Mouse (Mus musculus): ENCODE results near the gene Sypl2. TPM values are rescaled to one million over a fixed set of nuclear protein-coding genes. Genes with fewer than 3 reads are reported as not detected.
A peak's percentile ranks its signal among the peaks of the same experiment; 100 is the strongest.
"Not testable (repeated sequence)": the region's sequence is repeated elsewhere in the genome, so short reads cannot be mapped to it uniquely, and the experiment has no call there.

Gene Sypl2
- 2.8 and 7.6 TPM in 2 replicates for polyA plus RNA-seq (2015; fragmentation: Nextera tagmentation; extraction: Ambion mirVana)

DNA sequence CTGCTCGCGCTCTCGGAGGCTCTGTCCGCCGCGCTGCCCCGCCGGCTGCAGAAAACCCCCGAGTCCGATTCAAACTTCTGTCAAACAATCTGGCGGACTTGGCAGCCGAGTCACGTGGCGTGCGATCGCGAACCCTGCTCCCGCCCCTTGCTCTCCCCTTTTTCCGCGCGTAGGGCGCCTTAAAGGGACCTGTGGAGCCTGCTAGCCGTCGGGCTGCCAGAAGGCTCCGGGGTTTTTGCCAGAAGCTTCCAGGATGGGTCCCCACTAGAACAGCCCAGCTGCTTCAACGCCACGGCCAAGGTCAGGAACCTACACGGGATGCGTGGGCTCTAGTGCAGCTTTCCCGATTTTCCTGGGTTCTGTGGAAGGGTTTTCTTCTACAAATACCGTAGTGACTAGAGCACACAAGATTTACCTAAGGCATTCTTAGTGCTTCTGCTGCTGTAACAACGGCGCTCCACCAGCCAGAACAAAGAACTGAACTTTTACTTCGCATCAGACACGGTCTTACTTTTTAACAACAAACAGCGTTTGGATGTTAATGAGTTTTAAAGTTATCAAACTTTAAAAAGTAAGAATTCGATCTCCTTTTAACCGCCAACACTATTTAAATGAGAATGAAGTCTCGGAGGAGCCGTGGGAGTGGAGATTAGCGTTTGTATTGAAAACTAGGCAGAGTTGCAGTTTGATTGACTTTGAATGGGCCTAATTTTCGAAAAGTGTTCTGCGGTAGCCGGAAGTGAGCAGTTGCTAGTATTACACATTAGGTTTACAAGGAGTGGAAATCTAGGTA, at the start of gene Sypl2:
Gene Sypl2 (minus strand): TSS at position 91 of the 793 bp plus-strand sequence.
- Histone ChIP-seq H3K4me1 (peaks cover 15% of the 10 kb centered on the region), H3K27ac (no peak within 1 kb of the TSS), H3K4me2 (peak within 1 kb of the TSS; percentile 90), H3K27me3 (peaks cover 58% of the 10 kb centered on the region), H3K4me3 (peak within 1 kb of the TSS; percentile 47), H3K36me3 (no peaks in the 10 kb centered on the region), H3K9me3 (no peaks in the 10 kb centered on the region), H3K9ac (peak within 1 kb of the TSS; percentile 43)
- WGBS = 5% methylated on average over 42 of the region's 44 CpGs
- ATAC-seq (ENCODE audit: insufficient number of reproducible peaks, low FRiP score, low TSS enrichment, low read depth) = peak; percentile 40; the same call in 1 of the 2 replicates

- 77% methylated on average over 3 of the region's 3 CpGs for WGBS
- Histone ChIP-seq H3K27me3 (no peaks in the 10 kb centered on the region), H3K4me3 (no peak overlapping the region), H3K9ac (no peak overlapping the region), H3K36me3 (peaks cover 20% of the 10 kb centered on the region), H3K27ac (no peak overlapping the region), H3K9me3 (no peaks in the 10 kb centered on the region), H3K4me2 (no peak overlapping the region), H3K4me1 (peaks cover 8% of the 10 kb centered on the region; the same call in 1 of the 2 replicates)
- ATAC-seq (ENCODE audit: insufficient number of reproducible peaks, low FRiP score, low TSS enrichment, low read depth) = no peak
Observed at GRCm38 (mm10) chr3:108259319-108259718, 32.9 kb upstream of the Sypl2 start.

DNA sequence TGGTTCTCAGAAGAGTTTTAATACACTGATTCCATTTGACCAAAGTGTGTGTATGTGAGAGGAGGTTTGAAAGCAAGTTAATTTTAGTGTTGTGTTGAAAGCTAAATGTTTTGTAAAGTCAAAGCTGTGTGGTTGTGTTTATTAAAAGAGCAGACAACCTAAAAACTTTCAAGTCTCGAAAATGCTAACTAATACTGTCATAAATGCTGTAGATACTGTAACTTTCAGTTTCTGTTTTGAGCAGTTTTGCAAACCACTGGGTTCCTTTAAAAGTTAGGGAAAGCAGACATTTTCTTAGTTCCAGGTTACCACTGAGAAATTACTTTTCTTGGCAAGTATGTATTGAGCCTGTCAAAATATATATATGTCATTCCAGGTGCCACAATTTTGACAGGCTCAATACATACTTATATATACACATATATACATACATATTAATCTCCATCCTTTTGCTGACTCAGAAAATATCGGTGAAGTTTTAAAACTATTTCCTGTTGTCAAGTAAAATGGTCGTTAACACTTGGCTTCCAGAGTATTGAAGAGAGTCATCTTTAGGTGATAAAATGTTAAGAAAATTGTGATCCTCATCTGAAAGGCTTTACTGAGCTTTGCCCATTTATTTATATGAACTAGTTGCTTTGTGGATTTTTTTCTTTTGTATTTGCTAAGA, 31.5 kb upstream of the Sypl2 start:
- peaks cover 8% of the 10 kb centered on the region; the same call in 1 of the 2 replicates for H3K4me1 ChIP-seq
- peak overlapping the region; percentile 53 for H3K4me3 ChIP-seq
- H3K27me3 ChIP-seq = no peaks in the 10 kb centered on the region
- peak overlapping the region; percentile 66 for H3K4me2 ChIP-seq
- ATAC-seq (ENCODE audit: insufficient number of reproducible peaks, low FRiP score, low TSS enrichment, low read depth) = no peak
- H3K9ac ChIP-seq = peak overlapping the region; percentile 62
- no peak overlapping the region for H3K27ac ChIP-seq
- 63% methylated on average over 3 of the region's 3 CpGs for WGBS
- H3K36me3 ChIP-seq = peaks cover 14% of the 10 kb centered on the region
- no peaks in the 10 kb centered on the region for H3K9me3 ChIP-seq

DNA sequence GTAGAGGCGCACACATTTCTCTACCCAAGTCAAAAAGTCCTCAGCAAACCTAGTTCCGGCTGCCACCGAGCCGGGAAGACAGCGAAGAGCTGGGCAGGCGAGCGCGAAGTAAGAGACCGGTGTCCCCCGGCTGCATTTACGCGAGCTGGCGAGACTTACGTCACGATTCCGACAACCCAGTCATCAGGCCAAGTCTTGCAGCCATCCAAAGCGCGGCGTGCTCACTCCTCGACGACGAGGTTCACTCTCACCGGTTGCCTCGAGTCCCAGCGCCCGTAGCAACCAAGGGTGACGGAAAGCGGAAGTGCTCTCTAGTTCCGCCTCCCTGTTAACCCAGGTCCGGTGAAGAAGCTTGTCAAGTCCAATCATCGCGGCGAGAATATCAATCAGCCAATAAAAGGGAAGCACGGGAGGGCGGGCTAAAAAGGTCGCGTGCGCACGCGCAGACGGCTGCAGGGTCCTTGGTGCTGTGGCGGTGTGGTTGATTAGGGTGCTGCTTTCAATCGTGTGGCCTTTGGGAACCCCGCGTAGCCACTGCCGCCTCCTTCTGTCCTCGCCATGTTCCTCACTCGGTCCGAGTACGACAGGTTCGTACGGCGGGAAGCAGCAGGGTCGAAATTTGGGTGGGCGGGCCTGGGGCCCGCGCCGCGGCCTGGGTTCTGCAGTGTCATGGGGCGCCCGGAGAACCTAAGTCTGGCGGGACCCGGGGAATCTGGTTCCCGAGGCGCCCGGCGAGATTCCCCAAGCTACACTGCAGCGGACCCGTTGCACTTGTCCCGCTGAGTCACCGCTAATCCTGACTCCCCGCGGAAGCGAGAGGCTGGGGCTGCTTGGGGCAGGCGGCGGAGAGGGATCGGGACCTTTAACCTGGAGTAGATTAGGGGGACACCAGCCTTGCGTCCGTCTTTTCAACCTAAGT, 30.5 kb upstream of the Sypl2 start, which contains the start of gene Psma5:
Gene Psma5 (plus strand): TSS at position 208 of the 919 bp plus-strand sequence.
- Histone ChIP-seq H3K27me3 (no peaks in the 10 kb centered on the region), H3K4me2 (peak within 1 kb of the TSS; percentile 66), H3K27ac (peak within 1 kb of the TSS; percentile 19), H3K36me3 (peaks cover 7% of the 10 kb centered on the region), H3K9me3 (no peaks in the 10 kb centered on the region), H3K4me3 (peak within 1 kb of the TSS; percentile 53), H3K9ac (peak within 1 kb of the TSS; percentile 62), H3K4me1 (peaks cover 8% of the 10 kb centered on the region; the same call in 1 of the 2 replicates)
- under 1% methylated on average over 79 of the region's 79 CpGs for WGBS
- ATAC-seq (ENCODE audit: insufficient number of reproducible peaks, low FRiP score, low TSS enrichment, low read depth) = peak; percentile 99

GRCm38 (mm10) chr3:108246857-108247256, 20.4 kb upstream of the Sypl2 start:
- Histone ChIP-seq H3K9ac (no peak overlapping the region), H3K9me3 (no peaks in the 10 kb centered on the region), H3K27ac (no peak overlapping the region), H3K4me1 (no peaks in the 10 kb centered on the region), H3K36me3 (no peaks in the 10 kb centered on the region), H3K4me3 (no peak overlapping the region), H3K4me2 (no peak overlapping the region), H3K27me3 (no peaks in the 10 kb centered on the region)
- WGBS = 67% methylated on average over 2 of the region's 2 CpGs
- ATAC-seq (ENCODE audit: insufficient number of reproducible peaks, low FRiP score, low TSS enrichment, low read depth) = no peak

DNA sequence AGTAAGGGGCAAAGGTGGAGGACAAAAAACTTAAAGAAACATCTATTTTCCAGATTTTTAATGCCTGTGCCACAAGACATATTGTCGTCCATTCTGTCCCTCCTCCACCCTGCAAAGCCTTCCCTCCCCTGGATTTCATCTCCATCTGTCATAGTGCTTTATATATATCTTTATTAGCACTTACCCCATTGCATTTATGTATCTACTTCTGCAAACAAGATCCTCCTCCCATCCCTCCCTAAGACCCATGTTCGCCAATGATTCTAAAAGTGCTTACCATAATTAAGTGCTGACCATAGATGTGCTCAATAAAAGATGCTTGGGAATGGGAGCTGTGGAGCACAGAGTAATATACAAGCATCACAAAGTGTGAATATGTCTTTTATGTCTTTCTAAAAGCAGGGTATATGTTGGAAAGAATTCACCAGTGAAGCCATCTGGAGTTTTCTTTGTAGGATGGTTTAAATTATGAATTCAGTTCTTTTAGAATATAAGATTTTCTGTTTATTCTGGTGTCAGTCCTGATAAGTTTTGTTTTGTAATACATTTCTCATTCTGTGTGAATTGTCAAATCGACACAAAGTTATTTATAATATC, 14.9 kb upstream of the Sypl2 start:
- H3K9me3 ChIP-seq = no peaks in the 10 kb centered on the region
- ATAC-seq (ENCODE audit: insufficient number of reproducible peaks, low FRiP score, low TSS enrichment, low read depth) = no peak
- 94% methylated on average over 3 of the region's 3 CpGs for WGBS
- no peak overlapping the region for H3K4me3 ChIP-seq
- no peak overlapping the region for H3K4me2 ChIP-seq
- H3K27me3 ChIP-seq = no peaks in the 10 kb centered on the region
- H3K9ac ChIP-seq = no peak overlapping the region
- H3K36me3 ChIP-seq = no peaks in the 10 kb centered on the region
- H3K4me1 ChIP-seq = no peaks in the 10 kb centered on the region
- H3K27ac ChIP-seq = no peak overlapping the region

GRCm38 (mm10) chr3:108237474-108238102, 11.1 kb upstream of the Sypl2 start:
- not testable (repeated sequence) for H3K27me3 ChIP-seq; H3K9me3 ChIP-seq; H3K4me3 ChIP-seq; H3K4me2 ChIP-seq; H3K27ac ChIP-seq; H3K4me1 ChIP-seq; ATAC-seq (ENCODE audit: insufficient number of reproducible peaks, low FRiP score, low TSS enrichment, low read depth); H3K36me3 ChIP-seq; H3K9ac ChIP-seq
- 81% methylated on average over 4 of the region's 4 CpGs for WGBS

- H3K36me3 ChIP-seq = no peaks in the 10 kb centered on the region
- H3K4me1 ChIP-seq = peaks cover 5% of the 10 kb centered on the region
- H3K27ac ChIP-seq = no peak overlapping the region
- no peak overlapping the region for H3K4me3 ChIP-seq
- no peak overlapping the region for H3K4me2 ChIP-seq
- no peak for ATAC-seq (ENCODE audit: insufficient number of reproducible peaks, low FRiP score, low TSS enrichment, low read depth)
- 81% methylated on average over 4 of the region's 4 CpGs for WGBS
- no peak overlapping the region for H3K9ac ChIP-seq
- H3K27me3 ChIP-seq = peaks cover 16% of the 10 kb centered on the region
- no peaks in the 10 kb centered on the region for H3K9me3 ChIP-seq
Observed at GRCm38 (mm10) chr3:108231646-108232045, 5.2 kb upstream of the Sypl2 start.

DNA sequence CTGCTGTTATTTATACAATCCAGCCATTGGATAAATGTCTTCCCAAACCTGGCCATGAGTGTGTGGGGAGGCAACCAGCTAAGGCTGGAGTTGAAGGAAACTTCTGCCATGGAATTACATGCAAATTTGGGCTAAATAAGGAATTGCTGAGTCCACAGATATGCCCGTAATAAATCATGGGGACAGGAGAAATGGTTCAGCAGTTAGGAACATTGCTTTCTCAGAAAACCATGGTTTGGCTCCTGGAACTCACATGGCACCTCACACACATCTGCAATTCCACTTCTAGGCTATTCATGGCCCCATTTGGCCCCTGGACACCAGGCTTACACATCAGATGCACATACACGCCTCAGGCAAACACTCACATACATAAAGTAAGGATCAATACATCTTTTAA, 1.1 kb upstream of the Sypl2 start:
- Histone ChIP-seq H3K27me3 (peaks cover 50% of the 10 kb centered on the region), H3K36me3 (no peaks in the 10 kb centered on the region), H3K4me1 (peaks cover 15% of the 10 kb centered on the region), H3K27ac (no peak overlapping the region), H3K4me2 (no peak overlapping the region), H3K9me3 (no peaks in the 10 kb centered on the region), H3K4me3 (no peak overlapping the region), H3K9ac (no peak overlapping the region)
- ATAC-seq (ENCODE audit: insufficient number of reproducible peaks, low FRiP score, low TSS enrichment, low read depth) = no peak
- WGBS = 71% methylated on average over 2 of the region's 2 CpGs

DNA sequence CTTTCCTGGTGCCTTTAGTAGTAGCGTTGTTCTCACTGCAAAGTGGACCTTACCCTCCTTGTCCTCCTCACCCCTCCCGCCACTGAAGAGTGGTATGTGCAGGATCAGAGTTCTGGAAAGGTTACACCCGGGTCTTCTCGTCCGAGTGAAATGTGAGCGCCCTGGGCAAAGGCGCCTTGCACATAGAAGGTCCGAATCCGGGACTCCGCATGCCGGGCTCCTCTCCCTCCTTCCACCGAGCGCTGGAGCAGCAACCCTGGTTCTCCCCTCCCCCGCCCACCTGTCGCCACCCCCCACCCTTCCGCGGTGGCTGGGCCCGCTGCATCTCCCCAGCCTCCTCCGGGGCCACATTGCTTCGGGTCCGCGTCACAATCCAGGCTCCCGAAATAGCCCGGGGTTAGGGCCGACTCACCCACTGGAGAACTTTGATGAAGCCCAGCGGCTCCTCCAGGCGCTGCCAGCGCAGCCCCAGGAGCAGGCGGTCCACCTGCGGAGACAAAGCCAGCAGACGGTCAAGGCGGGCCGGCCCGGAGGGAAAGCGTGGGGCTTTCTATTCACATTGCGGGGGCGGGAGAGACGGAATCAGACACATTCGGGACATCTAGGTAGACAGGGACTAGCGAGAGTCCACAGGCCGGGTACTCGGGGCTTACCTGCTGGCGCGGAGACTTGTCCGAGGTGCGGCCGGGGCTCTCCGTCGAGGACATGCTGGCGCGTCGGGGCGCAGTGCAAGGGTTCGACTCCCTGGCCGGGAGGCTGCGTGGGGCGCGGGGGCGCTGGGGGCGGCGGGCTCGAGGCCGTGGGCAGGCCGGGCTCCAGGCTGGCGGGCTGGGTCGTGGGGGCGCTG, 514 bp downstream of the Sypl2 start:
- Histone ChIP-seq H3K9ac (peak overlapping the region; percentile 43), H3K27me3 (peaks cover 60% of the 10 kb centered on the region), H3K4me2 (peak overlapping the region; percentile 90), H3K4me1 (peaks cover 15% of the 10 kb centered on the region), H3K9me3 (no peaks in the 10 kb centered on the region), H3K36me3 (no peaks in the 10 kb centered on the region), H3K4me3 (peak overlapping the region; percentile 47), H3K27ac (no peak overlapping the region)
- WGBS = 3% methylated on average over 65 of the region's 67 CpGs
- peak; percentile 65 for ATAC-seq (ENCODE audit: insufficient number of reproducible peaks, low FRiP score, low TSS enrichment, low read depth)
